Mouse (Mus musculus) limb, embryonic 14.5 days (tissue): ENCODE results near the gene Pcbp2. TPM values are rescaled to one million over a fixed set of nuclear protein-coding genes. Genes with fewer than 3 reads are reported as not detected.

Experiments
- ATAC-seq: fragments of 200-750 bp; cut with Nextera tagmentation; 2 replicates; pipeline ENCODE4 v1.8.0; 2017; ENCODE audit warnings: low read depth, moderate number of reproducible peaks, moderate TSS enrichment; ENCODE audit not compliant: low FRiP score
- DNase-seq: peaks from one replicate; pipeline ENCODE4 v3.0.0-alpha.2; 2015; ENCODE audit warnings: low spot score
- H3K27ac ChIP-seq: fragments of 300-500 bp; sonication (generic); replicated peaks from 2 replicates; pipeline ENCODE4 v1.5.1; 2014; ENCODE audit warnings: low read depth, mild to moderate bottlenecking, low read length, moderate library complexity, mixed read lengths
- H3K27me3 ChIP-seq: fragments of 300-500 bp; sonication (generic); 2 replicates; pipeline ENCODE4 v1.6.1; 2014; ENCODE audit warnings: low read length, mixed read lengths; ENCODE audit not compliant: control insufficient read depth, insufficient read depth
- H3K36me3 ChIP-seq: fragments of 300-500 bp; sonication (generic); 2 replicates; pipeline ENCODE4 v1.6.1; 2014; ENCODE audit warnings: mild to moderate bottlenecking, low read length, moderate library complexity, mixed read lengths; ENCODE audit not compliant: control insufficient read depth, insufficient read depth
- H3K4me1 ChIP-seq: fragments of 300-500 bp; sonication (generic); 2 replicates; pipeline ENCODE4 v1.6.1; 2014; ENCODE audit warnings: antibody characterized with exemption, low read length, mixed read lengths; ENCODE audit not compliant: control insufficient read depth, insufficient read depth
- H3K4me2 ChIP-seq: fragments of 300-500 bp; sonication (generic); replicated peaks from 2 replicates; pipeline ENCODE4 v1.6.1; 2014; ENCODE audit warnings: low read depth, mild to moderate bottlenecking, low read length, moderate library complexity; ENCODE audit not compliant: severe bottlenecking
- H3K4me3 ChIP-seq: fragments of 300-500 bp; sonication (generic); replicated peaks from 2 replicates; pipeline ENCODE4 v1.5.1; 2014; ENCODE audit warnings: low read length
- H3K9ac ChIP-seq: fragments of 300-500 bp; sonication (generic); 2 replicates; pipeline ENCODE4 v1.6.1; 2014; ENCODE audit warnings: mild to moderate bottlenecking, low read depth, low read length, moderate library complexity; ENCODE audit not compliant: severe bottlenecking
- H3K9me3 ChIP-seq: fragments of 300-500 bp; sonication (generic); 2 replicates; pipeline ENCODE4 v1.6.1; 2016; ENCODE audit warnings: low read length; ENCODE audit not compliant: control insufficient read depth
- POLR2A ChIP-seq: fragments of 200-500 bp; IDR thresholded peaks from 2 replicates; pipeline ENCODE4 v1.8.0; 2012; ENCODE audit warnings: inconsistent platforms, mild to moderate bottlenecking, moderate library complexity, borderline replicate concordance; ENCODE audit not compliant: insufficient read depth, insufficient read length; ENCODE audit errors: extremely low read depth
- WGBS: fragments of 180-500 bp; shearing (Covaris S2); extraction: QIAGEN DNeasy Blood & Tissue Kit; methylation state at CpG from one replicate; pipeline ENCODE4 v1.1.7; 2014; 5-methylcytosine and 5-hydroxymethylcytosine counted together
- polyA plus RNA-seq, 2 experiments: library from polyadenylated mRNA; depleted of rRNA in 1 of 2; stranded (reverse) in 1 of 2; unstranded in 1 of 2; fragments of >200 nt; fragmentation: Nextera tagmentation in 1 of 2; extraction: Ambion mirVana in 1 of 2; gene quantifications; 2 replicates each; pipeline versions ENCODE4 v1.2.1 to v1.2.3; 2012 to 2014

Pcbp2 gene
- polyA plus RNA-seq, 2 experiments, result 324 to 814 TPM

- Histone ChIP-seq H3K4me3 (no peak overlapping the region), H3K36me3 (no peaks in the 10 kb centered on the region), H3K9ac (no peak overlapping the region), H3K4me2 (no peak overlapping the region), H3K9me3 (no peaks in the 10 kb centered on the region), H3K27me3 (no peaks in the 10 kb centered on the region), H3K4me1 (no peaks in the 10 kb centered on the region), H3K27ac (no peak overlapping the region)
- DNase-seq (no peak), ATAC-seq (no peak)
- WGBS, result 44% methylated on average over 8 of the region's 8 CpGs
- no peak for TF ChIP-seq POLR2A
Observed at GRCm38 (mm10) chr15:102449366-102449765, 21.0 kb upstream of the Pcbp2 start.

- no peak overlapping the region for H3K4me2 ChIP-seq
- H3K4me3 ChIP-seq, result no peak overlapping the region
- no peaks in the 10 kb centered on the region for H3K9me3 ChIP-seq
- H3K9ac ChIP-seq, result no peak overlapping the region
- H3K4me1 ChIP-seq, result no peaks in the 10 kb centered on the region
- ATAC-seq (no peak), DNase-seq (no peak)
- no peaks in the 10 kb centered on the region for H3K36me3 ChIP-seq
- no peak for TF ChIP-seq POLR2A
- H3K27ac ChIP-seq, result no peak overlapping the region
- no peaks in the 10 kb centered on the region for H3K27me3 ChIP-seq
- WGBS, result 37% methylated on average over 7 of the region's 7 CpGs
Observed at GRCm38 (mm10) chr15:102450928-102451327, 19.4 kb upstream of the Pcbp2 start.

- TF ChIP-seq POLR2A, result no peak
- ATAC-seq, result no peak
- whole genome bisulfite sequencing, result 77% methylated on average over 26 of the region's 26 CpGs
Observed at GRCm38 (mm10) chr15:102451666-102452430, 18.5 kb upstream of the Pcbp2 start.

GRCm38 (mm10) chr15:102455993-102456392 is 14.3 kb upstream of the Pcbp2 start:
- no peak overlapping the region for H3K27ac ChIP-seq
- H3K4me3 ChIP-seq, result no peak overlapping the region
- H3K36me3 ChIP-seq, result no peaks in the 10 kb centered on the region
- H3K9me3 ChIP-seq, result no peaks in the 10 kb centered on the region
- H3K4me1 ChIP-seq, result peaks cover 4% of the 10 kb centered on the region; the same call in 1 of the 2 replicates
- H3K27me3 ChIP-seq, result no peaks in the 10 kb centered on the region
- H3K9ac ChIP-seq, result no peak overlapping the region
- WGBS, result 33% methylated on average over 6 of the region's 6 CpGs
- no peak overlapping the region for H3K4me2 ChIP-seq
- no peak for TF ChIP-seq POLR2A
- DNase-seq (no peak), ATAC-seq (no peak)

More at GRCm38 (mm10) chr15:102451666-102452430, 18.5 kb upstream of the Pcbp2 start:
- Histone ChIP-seq H3K4me2 (no peak overlapping the region), H3K36me3 (no peaks in the 10 kb centered on the region), H3K9me3 (no peaks in the 10 kb centered on the region), H3K27ac (no peak overlapping the region), H3K27me3 (no peaks in the 10 kb centered on the region), H3K4me3 (no peak overlapping the region), H3K9ac (no peak overlapping the region), H3K4me1 (no peaks in the 10 kb centered on the region)
- DNase-seq, result no peak

GRCm38 (mm10) chr15:102458050-102458736 is 12.1 kb upstream of the Pcbp2 start:
- Histone ChIP-seq H3K4me3 (peak overlapping the region; percentile 30), H3K4me1 (peaks cover 4% of the 10 kb centered on the region; the same call in 1 of the 2 replicates), H3K9ac (no peak overlapping the region), H3K27ac (no peak overlapping the region), H3K4me2 (peak overlapping the region; percentile 61), H3K27me3 (no peaks in the 10 kb centered on the region), H3K36me3 (no peaks in the 10 kb centered on the region), H3K9me3 (no peaks in the 10 kb centered on the region)
- DNase-seq, result no peak
- no peak for ATAC-seq
- no peak for TF ChIP-seq POLR2A
- WGBS, result 80% methylated on average over 5 of the region's 5 CpGs
